Mouse (Mus musculus): ENCODE data around the gene Magi3.

DNA sequence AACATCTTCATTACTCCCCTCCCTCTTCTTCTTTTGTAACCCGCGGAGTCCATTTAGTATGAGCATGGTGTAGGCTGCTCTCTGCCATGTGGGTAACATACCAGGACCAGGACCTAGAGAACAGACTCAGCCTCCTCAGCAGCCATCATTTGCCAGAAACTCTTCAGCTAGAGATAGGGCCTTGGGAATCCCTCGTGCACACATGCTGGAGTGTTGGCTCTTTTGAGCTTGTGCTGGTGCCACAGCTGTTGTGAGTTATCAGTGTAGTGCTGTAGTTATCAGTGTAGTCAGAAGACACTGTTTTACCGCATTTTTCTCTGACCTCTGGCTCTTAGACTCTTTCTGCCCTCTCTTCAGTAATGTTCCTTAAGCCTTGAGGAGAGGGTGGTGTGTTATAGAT, 230.8 kb downstream of the Magi3 start:
- no peak for TF ChIP-seq EP300 (IDR thresholded peaks at IDR 0.05; ENCODE audit: insufficient read depth, low read depth, low read length)
- no peak for TF ChIP-seq CTCF (IDR thresholded peaks at IDR 0.05; ENCODE audit: low read depth, low read length)
- TF ChIP-seq POLR2A (IDR thresholded peaks at IDR 0.05; ENCODE audit: insufficient read depth, low read length), result no peak

All from ES-Bruce4 (cell line).